Mouse (Mus musculus): Measurements from ENCODE around the gene Etaa1.

DNA sequence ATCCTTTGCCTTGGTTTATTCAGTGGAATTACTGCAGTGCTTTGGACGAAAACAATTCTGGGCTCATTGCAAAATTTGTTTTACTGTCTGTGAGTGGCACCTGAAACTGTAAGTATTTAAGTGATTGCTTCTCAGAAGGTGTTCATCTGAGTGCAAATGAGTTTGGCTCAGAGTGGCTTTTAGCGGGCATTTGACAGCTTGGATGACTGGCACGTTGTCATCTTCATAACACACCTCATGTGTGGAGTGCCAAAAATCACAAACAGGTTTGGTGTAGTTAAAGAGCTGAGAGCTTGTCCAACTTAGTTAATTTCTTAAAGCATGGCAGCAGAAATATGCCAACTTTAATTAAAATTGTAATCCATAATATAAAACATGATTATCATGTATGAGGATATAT is 40.5 kb upstream of the Etaa1 start:
- TF ChIP-seq POLR2A (IDR thresholded peaks at IDR 0.05; ENCODE audit: borderline replicate concordance, insufficient read depth, low read length) (no peak), CTCF (IDR thresholded peaks at IDR 0.05; ENCODE audit: borderline replicate concordance, insufficient read depth, low read depth, low read length) (no peak)

All from cerebellum, adult 2 months (tissue).